Mouse (Mus musculus): ENCODE measurements around the gene Mtr.

Mtr gene

GRCm38 (mm10) chr13:12256871-12257390 is 982 bp downstream of the Mtr start:
- no peak for TF ChIP-seq GATA4 (IDR thresholded peaks at IDR 0.05; ENCODE audit: insufficient replicate concordance, low read length)

GRCm38 (mm10) chr13:12255911-12256705 is 1.8 kb downstream of the Mtr start:
- no peak for TF ChIP-seq GATA4 (IDR thresholded peaks at IDR 0.05; ENCODE audit: insufficient replicate concordance, low read length)

- TF ChIP-seq GATA4 (IDR thresholded peaks at IDR 0.05; ENCODE audit: insufficient replicate concordance, low read length), result no peak
Measured at GRCm38 (mm10) chr13:12250496-12250895, 7.4 kb downstream of the Mtr start.

- TF ChIP-seq GATA4 (IDR thresholded peaks at IDR 0.05; ENCODE audit: insufficient replicate concordance, low read length), result no peak
Measured at GRCm38 (mm10) chr13:12249195-12249898, 8.6 kb downstream of the Mtr start.

GRCm38 (mm10) chr13:12245938-12246337 is 12.0 kb downstream of the Mtr start:
- no peak for TF ChIP-seq GATA4 (IDR thresholded peaks at IDR 0.05; ENCODE audit: insufficient replicate concordance, low read length)

GRCm38 (mm10) chr13:12243991-12244390 is 13.9 kb downstream of the Mtr start:
- TF ChIP-seq GATA4 (IDR thresholded peaks at IDR 0.05; ENCODE audit: insufficient replicate concordance, low read length), result no peak

- TF ChIP-seq GATA4 (IDR thresholded peaks at IDR 0.05; ENCODE audit: insufficient replicate concordance, low read length), result no peak
Measured at GRCm38 (mm10) chr13:12232141-12232540, 25.8 kb downstream of the Mtr start.

- no peak for TF ChIP-seq GATA4 (IDR thresholded peaks at IDR 0.05; ENCODE audit: insufficient replicate concordance, low read length)
Measured at GRCm38 (mm10) chr13:12228248-12228647, 29.7 kb downstream of the Mtr start.

GRCm38 (mm10) chr13:12227606-12228005 is 30.3 kb downstream of the Mtr start:
- TF ChIP-seq GATA4 (IDR thresholded peaks at IDR 0.05; ENCODE audit: insufficient replicate concordance, low read length), result no peak

GRCm38 (mm10) chr13:12218603-12219002 is 39.3 kb downstream of the Mtr start:
- TF ChIP-seq GATA4 (IDR thresholded peaks at IDR 0.05; ENCODE audit: insufficient replicate concordance, low read length), result no peak

GRCm38 (mm10) chr13:12214922-12215321 is 43.0 kb downstream of the Mtr start:
- no peak for TF ChIP-seq GATA4 (IDR thresholded peaks at IDR 0.05; ENCODE audit: insufficient replicate concordance, low read length)

- TF ChIP-seq GATA4 (IDR thresholded peaks at IDR 0.05; ENCODE audit: insufficient replicate concordance, low read length), result no peak
Measured at GRCm38 (mm10) chr13:12211058-12211457, 46.9 kb downstream of the Mtr start.

GRCm38 (mm10) chr13:12210023-12210762 is 47.7 kb downstream of the Mtr start:
- TF ChIP-seq GATA4 (IDR thresholded peaks at IDR 0.05; ENCODE audit: insufficient replicate concordance, low read length), result peak; percentile 22; the same call in 1 of the 2 replicates

- TF ChIP-seq GATA4 (IDR thresholded peaks at IDR 0.05; ENCODE audit: insufficient replicate concordance, low read length), result no peak
Measured at GRCm38 (mm10) chr13:12200372-12200771, 57.5 kb downstream of the Mtr start.

- TF ChIP-seq GATA4 (IDR thresholded peaks at IDR 0.05; ENCODE audit: insufficient replicate concordance, low read length), result no peak
Measured at GRCm38 (mm10) chr13:12198486-12198885, 59.4 kb downstream of the Mtr start.

All from liver, adult (tissue).